Mouse (Mus musculus): ENCODE measurements at regions not wholly inside any gene's neighbourhood (a gene's known extent, or its start where the extent isn't known, plus 50 kb on each side); places are given as distances from the start of the nearest gene placed in this dataset.

DNA sequence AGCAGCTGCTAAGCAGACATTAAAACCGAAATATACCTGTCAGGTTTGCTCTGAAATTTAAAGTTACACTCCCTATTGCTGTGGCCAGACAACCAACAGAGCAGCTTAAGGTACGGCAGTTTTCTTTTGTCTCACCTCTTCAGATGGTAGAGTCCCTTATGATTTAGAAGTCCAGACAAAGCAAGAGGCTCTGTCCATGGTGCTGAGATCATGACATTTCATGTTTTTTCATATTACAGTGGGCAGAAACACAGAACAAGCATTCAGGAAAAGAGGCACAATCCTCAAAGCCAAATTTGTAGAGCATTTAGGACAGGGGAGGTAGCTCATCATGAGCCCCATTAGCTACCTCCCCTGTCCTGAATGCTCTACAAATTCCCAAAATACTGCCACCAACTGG lies 620.0 kb downstream of the Dnah5 start:
- H3K9ac ChIP-seq (ENCODE audit: low read length): no peak overlapping the region
- H3K4me1 ChIP-seq (ENCODE audit: control insufficient read depth, insufficient read depth, low read length): no peaks in the 10 kb centered on the region

DNA sequence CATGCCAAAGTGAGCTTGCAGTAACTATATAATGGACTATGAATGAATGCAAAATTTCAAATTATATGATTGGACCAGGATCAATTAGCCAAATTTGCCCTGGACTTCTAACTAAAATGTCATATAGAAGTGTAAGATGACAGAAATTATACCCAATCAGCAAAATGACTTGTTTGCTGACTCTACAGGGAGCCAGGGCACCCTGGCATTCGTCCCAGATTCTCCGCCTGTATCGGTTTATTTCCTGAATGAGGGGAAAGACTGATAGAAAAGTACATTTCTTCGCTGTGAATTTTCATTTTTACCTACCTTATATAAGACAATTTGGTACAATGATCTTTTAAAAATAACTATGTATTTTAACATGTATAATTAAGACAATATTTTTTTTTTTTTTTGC lies 631.3 kb downstream of the Dnah5 start:
- Histone ChIP-seq H3K4me1 (ENCODE audit: control insufficient read depth, insufficient read depth, low read length) (no peaks in the 10 kb centered on the region), H3K4me2 (ENCODE audit: low read depth, severe bottlenecking) (no peak overlapping the region), H3K27me3 (ENCODE audit: control insufficient read depth, insufficient read depth, low read length) (no peaks in the 10 kb centered on the region), H3K27ac (replicated peaks; ENCODE audit: low read depth, low read length) (no peak overlapping the region), H3K36me3 (ENCODE audit: control insufficient read depth, insufficient read depth, low read length) (no peaks in the 10 kb centered on the region), H3K4me3 (ENCODE audit: low read depth, low read length) (no peak overlapping the region), H3K9me3 (ENCODE audit: control insufficient read depth, low read length) (no peaks in the 10 kb centered on the region), H3K9ac (ENCODE audit: low read length) (no peak overlapping the region)
- 88% methylated on average over 4 of the region's 4 CpGs for WGBS
- DNase-seq (ENCODE audit: low spot score): no peak
- ATAC-seq (ENCODE audit: insufficient number of reproducible peaks, low FRiP score, low TSS enrichment, low read depth): no peak

More for the DNA sequence above, 620.0 kb downstream of the Dnah5 start:
- 64% methylated on average over 2 of the region's 2 CpGs for WGBS
- ATAC-seq (ENCODE audit: insufficient number of reproducible peaks, low FRiP score, low TSS enrichment, low read depth) (no peak), DNase-seq (ENCODE audit: low spot score) (peak; percentile 41)
- no peak overlapping the region for H3K4me3 ChIP-seq (ENCODE audit: low read depth, low read length)
- no peaks in the 10 kb centered on the region for H3K9me3 ChIP-seq (ENCODE audit: control insufficient read depth, low read length)
- H3K4me2 ChIP-seq (ENCODE audit: low read depth, severe bottlenecking): no peak overlapping the region
- H3K27ac ChIP-seq (replicated peaks; ENCODE audit: low read depth, low read length): no peak overlapping the region
- no peaks in the 10 kb centered on the region for H3K36me3 ChIP-seq (ENCODE audit: control insufficient read depth, insufficient read depth, low read length)
- no peaks in the 10 kb centered on the region for H3K27me3 ChIP-seq (ENCODE audit: control insufficient read depth, insufficient read depth, low read length)

DNA sequence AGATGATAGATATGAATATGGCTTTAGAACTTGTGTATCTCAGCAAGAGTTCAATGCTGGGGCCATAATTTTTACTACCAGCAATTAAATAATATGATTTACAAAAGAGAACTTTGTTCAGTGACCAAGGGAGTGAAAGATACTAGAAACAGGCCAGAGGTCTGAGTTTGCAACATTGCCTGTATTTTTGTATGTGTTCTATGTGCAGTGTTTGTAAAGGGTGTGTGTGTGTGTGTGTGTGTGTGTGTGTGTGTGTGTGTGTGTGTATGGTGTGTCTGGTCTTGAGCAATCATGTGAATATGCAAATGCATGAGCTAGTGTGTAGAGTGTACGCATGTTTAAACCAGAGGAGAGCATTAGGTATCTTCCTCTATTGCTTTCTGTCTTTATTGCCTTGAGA lies 636.8 kb downstream of the Dnah5 start:
- WGBS: 100% methylated on average over 1 of the region's 1 CpGs
- Histone ChIP-seq H3K4me3 (ENCODE audit: low read depth, low read length) (no peak overlapping the region), H3K9ac (ENCODE audit: low read length) (no peak overlapping the region), H3K27me3 (ENCODE audit: control insufficient read depth, insufficient read depth, low read length) (no peaks in the 10 kb centered on the region), H3K4me1 (ENCODE audit: control insufficient read depth, insufficient read depth, low read length) (no peaks in the 10 kb centered on the region), H3K4me2 (ENCODE audit: low read depth, severe bottlenecking) (no peak overlapping the region), H3K27ac (replicated peaks; ENCODE audit: low read depth, low read length) (no peak overlapping the region), H3K36me3 (ENCODE audit: control insufficient read depth, insufficient read depth, low read length) (no peaks in the 10 kb centered on the region), H3K9me3 (ENCODE audit: control insufficient read depth, low read length) (no peaks in the 10 kb centered on the region)
- DNase-seq (ENCODE audit: low spot score) (no peak), ATAC-seq (ENCODE audit: insufficient number of reproducible peaks, low FRiP score, low TSS enrichment, low read depth) (no peak)

DNA sequence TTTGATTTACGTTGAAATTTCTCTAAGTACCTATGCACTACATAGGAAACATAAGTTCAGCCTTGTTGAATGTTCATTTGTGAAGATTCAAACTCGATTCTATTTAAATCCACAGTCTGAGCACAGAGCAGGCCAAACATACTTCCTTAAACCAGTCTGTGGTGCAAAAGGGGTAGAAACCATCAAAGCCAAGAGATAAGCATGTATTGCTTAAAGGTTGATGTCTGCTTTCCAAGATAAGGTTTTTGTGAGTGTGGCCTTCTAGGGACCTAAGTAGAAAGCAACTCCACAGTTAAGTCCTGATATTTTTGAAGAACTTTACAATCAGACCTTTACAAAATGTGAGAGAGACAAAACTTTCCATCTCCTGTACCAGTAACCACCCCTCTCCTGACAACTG lies 652.9 kb downstream of the Dnah5 start:
- H3K4me2 ChIP-seq (ENCODE audit: low read depth, severe bottlenecking): no peak overlapping the region
- 80% methylated on average over 2 of the region's 2 CpGs for whole genome bisulfite sequencing
- no peaks in the 10 kb centered on the region for H3K9me3 ChIP-seq (ENCODE audit: control insufficient read depth, low read length)
- H3K27me3 ChIP-seq (ENCODE audit: control insufficient read depth, insufficient read depth, low read length): no peaks in the 10 kb centered on the region
- ATAC-seq (ENCODE audit: insufficient number of reproducible peaks, low FRiP score, low TSS enrichment, low read depth): no peak
- H3K27ac ChIP-seq (replicated peaks; ENCODE audit: low read depth, low read length): no peak overlapping the region
- H3K36me3 ChIP-seq (ENCODE audit: control insufficient read depth, insufficient read depth, low read length): no peaks in the 10 kb centered on the region
- no peak overlapping the region for H3K9ac ChIP-seq (ENCODE audit: low read length)
- H3K4me1 ChIP-seq (ENCODE audit: control insufficient read depth, insufficient read depth, low read length): no peaks in the 10 kb centered on the region
- no peak for DNase-seq (ENCODE audit: low spot score)
- H3K4me3 ChIP-seq (ENCODE audit: low read depth, low read length): no peak overlapping the region

DNA sequence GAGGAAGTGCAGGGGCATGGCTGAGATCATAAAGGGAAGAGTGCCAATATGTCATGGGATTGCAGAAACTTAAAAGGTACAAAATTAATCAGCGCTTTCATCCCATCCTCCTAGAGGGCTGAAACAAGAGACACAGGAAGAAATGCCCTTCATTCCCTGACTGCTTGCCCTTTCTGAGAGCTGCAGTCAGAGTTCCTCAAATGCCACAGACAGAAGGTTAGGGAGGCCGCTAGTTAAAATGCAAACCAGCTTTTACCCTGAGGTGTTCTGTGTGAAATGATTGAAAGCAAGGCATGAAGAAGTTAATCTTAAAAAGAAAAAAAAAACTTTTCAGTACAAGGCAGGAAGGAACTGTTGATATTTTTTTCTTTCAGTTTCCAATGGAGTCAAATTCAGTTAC lies 654.6 kb downstream of the Dnah5 start:
- 84% methylated on average over 2 of the region's 2 CpGs for WGBS
- H3K27ac ChIP-seq (replicated peaks; ENCODE audit: low read depth, low read length): no peak overlapping the region

DNA sequence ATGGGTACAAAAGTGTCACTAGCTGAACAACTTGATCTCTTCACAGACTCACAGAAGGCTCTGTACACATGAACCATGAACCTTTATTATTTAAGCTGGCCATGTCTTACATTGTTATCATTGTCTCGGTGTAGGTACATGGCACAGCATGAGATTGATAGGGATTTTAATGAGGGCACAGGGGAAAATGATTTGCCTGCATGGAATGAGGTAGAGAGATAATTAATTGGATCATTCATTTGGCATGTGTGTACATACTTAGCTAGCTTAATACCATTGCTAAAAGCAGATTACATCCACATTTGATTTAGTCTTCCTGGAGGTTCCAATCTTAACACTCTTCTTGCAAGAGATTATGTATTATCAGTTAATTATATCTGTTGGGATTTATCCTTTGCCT lies 660.5 kb downstream of the Dnah5 start:
- H3K27ac ChIP-seq (replicated peaks; ENCODE audit: low read depth, low read length): no peak overlapping the region
- H3K4me2 ChIP-seq (ENCODE audit: low read depth, severe bottlenecking): no peak overlapping the region
- no peaks in the 10 kb centered on the region for H3K27me3 ChIP-seq (ENCODE audit: control insufficient read depth, insufficient read depth, low read length)

More for the DNA sequence above, 654.6 kb downstream of the Dnah5 start:
- no peak for DNase-seq (ENCODE audit: low spot score)
- Histone ChIP-seq H3K36me3 (ENCODE audit: control insufficient read depth, insufficient read depth, low read length) (no peaks in the 10 kb centered on the region), H3K27me3 (ENCODE audit: control insufficient read depth, insufficient read depth, low read length) (no peaks in the 10 kb centered on the region), H3K4me2 (ENCODE audit: low read depth, severe bottlenecking) (no peak overlapping the region), H3K9me3 (ENCODE audit: control insufficient read depth, low read length) (no peaks in the 10 kb centered on the region), H3K9ac (ENCODE audit: low read length) (no peak overlapping the region), H3K4me3 (ENCODE audit: low read depth, low read length) (no peak overlapping the region), H3K4me1 (ENCODE audit: control insufficient read depth, insufficient read depth, low read length) (no peaks in the 10 kb centered on the region)
- no peak for ATAC-seq (ENCODE audit: insufficient number of reproducible peaks, low FRiP score, low TSS enrichment, low read depth)

DNA sequence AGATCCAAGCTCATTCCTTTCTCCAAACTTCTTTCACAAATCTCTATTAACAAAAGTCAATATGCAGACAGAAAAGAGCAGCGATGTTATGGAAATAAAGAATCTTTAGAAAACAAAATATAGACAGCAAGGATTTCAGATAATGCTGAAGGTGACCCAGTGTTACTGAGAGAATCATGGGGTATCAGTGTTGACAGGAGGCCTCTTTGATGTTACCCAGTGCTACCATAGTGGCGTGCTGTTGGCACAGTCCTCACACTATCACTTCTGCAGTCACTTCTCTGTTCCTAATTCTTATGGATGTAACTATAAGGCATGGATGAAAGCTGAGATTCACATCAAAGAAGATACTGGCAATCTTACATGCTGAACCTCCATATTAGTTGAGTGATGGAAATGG lies 661.4 kb downstream of the Dnah5 start:
- Histone ChIP-seq H3K27ac (replicated peaks; ENCODE audit: low read depth, low read length) (no peak overlapping the region), H3K4me2 (ENCODE audit: low read depth, severe bottlenecking) (no peak overlapping the region), H3K27me3 (ENCODE audit: control insufficient read depth, insufficient read depth, low read length) (no peaks in the 10 kb centered on the region), H3K9ac (ENCODE audit: low read length) (no peak overlapping the region), H3K4me1 (ENCODE audit: control insufficient read depth, insufficient read depth, low read length) (no peaks in the 10 kb centered on the region), H3K9me3 (ENCODE audit: control insufficient read depth, low read length) (no peaks in the 10 kb centered on the region), H3K36me3 (ENCODE audit: control insufficient read depth, insufficient read depth, low read length) (no peaks in the 10 kb centered on the region), H3K4me3 (ENCODE audit: low read depth, low read length) (no peak overlapping the region)
- ATAC-seq (ENCODE audit: insufficient number of reproducible peaks, low FRiP score, low TSS enrichment, low read depth) (no peak), DNase-seq (ENCODE audit: low spot score) (no peak)
- 77% methylated on average over 2 of the region's 2 CpGs for WGBS

More for the DNA sequence above, 660.5 kb downstream of the Dnah5 start:
- DNase-seq (ENCODE audit: low spot score) (no peak), ATAC-seq (ENCODE audit: insufficient number of reproducible peaks, low FRiP score, low TSS enrichment, low read depth) (no peak)
- Histone ChIP-seq H3K4me3 (ENCODE audit: low read depth, low read length) (no peak overlapping the region), H3K4me1 (ENCODE audit: control insufficient read depth, insufficient read depth, low read length) (no peaks in the 10 kb centered on the region), H3K9ac (ENCODE audit: low read length) (no peak overlapping the region), H3K36me3 (ENCODE audit: control insufficient read depth, insufficient read depth, low read length) (no peaks in the 10 kb centered on the region), H3K9me3 (ENCODE audit: control insufficient read depth, low read length) (no peaks in the 10 kb centered on the region)
- 76% methylated on average over 1 of the region's 1 CpGs for WGBS

DNA sequence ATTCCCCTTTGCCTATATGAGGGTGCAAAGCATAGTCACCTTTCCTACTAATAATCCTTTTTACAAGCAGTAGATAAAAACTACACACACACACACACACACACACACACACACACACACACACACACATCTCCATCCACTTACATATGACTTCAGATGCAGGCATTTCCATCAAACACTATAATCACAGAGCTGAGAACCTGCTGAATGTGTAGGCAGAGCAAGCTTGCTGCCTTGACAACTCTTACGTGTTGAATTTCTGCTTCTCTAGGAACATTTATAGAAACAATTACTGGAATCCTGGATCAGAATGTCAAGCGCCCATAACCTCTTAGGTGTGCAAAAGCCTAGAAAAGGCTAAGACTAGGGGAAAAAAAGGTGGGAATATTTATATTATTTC lies 669.4 kb downstream of the Dnah5 start:
- Histone ChIP-seq H3K4me1 (ENCODE audit: control insufficient read depth, insufficient read depth, low read length) (no peaks in the 10 kb centered on the region), H3K4me2 (ENCODE audit: low read depth, severe bottlenecking) (no peak overlapping the region), H3K4me3 (ENCODE audit: low read depth, low read length) (no peak overlapping the region), H3K27me3 (ENCODE audit: control insufficient read depth, insufficient read depth, low read length) (no peaks in the 10 kb centered on the region), H3K36me3 (ENCODE audit: control insufficient read depth, insufficient read depth, low read length) (no peaks in the 10 kb centered on the region), H3K9ac (ENCODE audit: low read length) (no peak overlapping the region), H3K27ac (replicated peaks; ENCODE audit: low read depth, low read length) (no peak overlapping the region), H3K9me3 (ENCODE audit: control insufficient read depth, low read length) (no peaks in the 10 kb centered on the region)
- 87% methylated on average over 2 of the region's 2 CpGs for WGBS
- ATAC-seq (ENCODE audit: insufficient number of reproducible peaks, low FRiP score, low TSS enrichment, low read depth): no peak
- DNase-seq (ENCODE audit: low spot score): no peak

DNA sequence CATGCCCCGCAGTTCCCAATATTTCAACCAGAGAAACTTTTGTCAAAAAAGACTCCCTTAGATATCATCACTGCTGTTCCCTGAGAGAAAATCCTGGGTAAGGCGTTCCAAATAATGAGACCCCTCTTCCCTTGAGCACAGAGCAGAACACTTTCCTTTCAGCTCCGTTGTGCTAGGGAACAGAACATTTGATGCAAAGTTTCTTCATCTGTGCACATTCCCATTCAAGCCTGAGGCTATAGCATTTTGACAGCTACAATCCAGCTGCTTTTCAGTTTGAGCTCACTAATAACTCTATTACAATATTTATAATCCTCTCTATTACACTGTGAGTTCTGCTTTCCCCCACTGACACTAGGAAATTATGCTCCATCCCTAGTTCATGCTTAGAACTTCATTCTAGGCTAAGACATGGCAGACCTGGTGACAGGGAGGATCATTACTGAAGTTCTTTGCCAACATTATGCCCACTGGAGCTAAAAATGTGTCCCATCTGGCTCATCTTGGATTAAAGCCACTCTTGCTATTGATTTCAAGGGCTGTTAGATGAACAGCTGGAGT lies 692.8 kb downstream of the Dnah5 start:
- no peak for ATAC-seq (ENCODE audit: insufficient number of reproducible peaks, low FRiP score, low TSS enrichment, low read depth)
- H3K27me3 ChIP-seq (ENCODE audit: control insufficient read depth, insufficient read depth, low read length): no peaks in the 10 kb centered on the region
- H3K4me3 ChIP-seq (ENCODE audit: low read depth, low read length): no peak overlapping the region
- 84% methylated on average over 3 of the region's 3 CpGs for WGBS
- H3K4me1 ChIP-seq (ENCODE audit: control insufficient read depth, insufficient read depth, low read length): no peaks in the 10 kb centered on the region
- no peak overlapping the region for H3K4me2 ChIP-seq (ENCODE audit: low read depth, severe bottlenecking)
- no peak for DNase-seq (ENCODE audit: low spot score)
- H3K9ac ChIP-seq (ENCODE audit: low read length): no peak overlapping the region
- H3K9me3 ChIP-seq (ENCODE audit: control insufficient read depth, low read length): no peaks in the 10 kb centered on the region
- H3K27ac ChIP-seq (replicated peaks; ENCODE audit: low read depth, low read length): no peak overlapping the region
- H3K36me3 ChIP-seq (ENCODE audit: control insufficient read depth, insufficient read depth, low read length): no peaks in the 10 kb centered on the region
